Mouse (Mus musculus) layer of hippocampus, adult 8-10 months (tissue): ENCODE data around the gene Chst3. TPM values are rescaled to one million over a fixed set of nuclear protein-coding genes. Genes with fewer than 3 reads are reported as not detected.
A peak's percentile ranks its signal among the peaks of the same experiment; 100 is the strongest.
"Not testable (repeated sequence)": the region's sequence is repeated elsewhere in the genome, so short reads cannot be mapped to it uniquely, and the experiment has no call there.

Experiments used
- DNase-seq, 2 experiments: peaks; one replicate each; pipeline ENCODE4 v3.0.0; 2022; ENCODE audit warnings: low spot score in 2 of 2
- microRNA-seq, 2 experiments: library from miRNA; unstranded; fragments of <30 nt; microRNA quantifications; one replicate each; pipeline ENCODE4 v1.2.0; 2022
- total RNA-seq, 4 experiments: library from RNA; stranded (reverse); gene quantifications; 2 replicates each; pipeline ENCODE4 v1.2.4; 2022

Gene Chst3
- total RNA-seq, 4 experiments from 2014 or later = 1.3 to 2.5 (median 1.8) TPM

- not testable (repeated sequence) for DNase-seq
These were observed 56.7 kb downstream of the Chst3 start for GRCm38 (mm10) chr10:60162184-60162972.

DNA sequence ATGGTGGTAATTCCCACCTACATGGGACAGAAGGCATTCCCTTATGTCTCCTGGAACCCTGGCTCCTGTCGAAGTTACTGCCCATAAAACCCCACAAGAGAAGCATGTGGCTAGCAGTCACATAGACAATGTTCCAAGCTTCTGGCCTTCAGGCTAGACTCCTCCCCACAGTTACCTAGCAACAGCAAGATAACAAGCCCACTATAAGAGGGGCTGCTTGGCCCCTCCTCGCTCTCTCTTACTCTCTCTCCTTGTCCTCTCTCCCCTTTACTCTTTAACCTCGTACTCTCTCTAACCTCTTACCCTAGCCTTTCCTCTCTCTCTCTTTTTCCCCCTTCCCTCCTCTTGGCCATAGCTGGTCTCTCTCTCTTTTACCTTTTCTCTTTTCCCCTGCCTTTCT is 57.7 kb downstream of the Chst3 start:
- DNase-seq = not testable (repeated sequence)

DNA sequence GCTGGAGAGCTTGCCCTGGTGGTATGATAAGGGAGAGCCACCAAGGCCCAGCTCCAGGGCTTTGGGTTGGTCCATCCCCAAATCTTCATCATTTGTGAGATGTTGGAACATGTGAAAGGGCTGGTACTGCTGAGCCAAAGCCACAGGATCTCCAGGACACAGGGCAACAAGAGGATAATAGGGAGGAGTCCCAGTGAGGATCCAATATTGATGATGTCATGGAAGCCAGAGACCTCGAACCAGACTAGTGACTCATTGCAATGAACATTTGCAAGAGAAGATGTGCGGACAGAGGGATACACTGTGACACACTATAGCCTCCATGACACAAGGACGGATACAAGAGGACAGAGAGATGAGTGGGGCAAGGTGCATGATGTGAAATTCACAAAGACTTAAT is 60.9 kb downstream of the Chst3 start:
- DNase-seq = no peak

GRCm38 (mm10) chr10:60156016-60156415 is 63.0 kb downstream of the Chst3 start:
- no peak for DNase-seq

DNA sequence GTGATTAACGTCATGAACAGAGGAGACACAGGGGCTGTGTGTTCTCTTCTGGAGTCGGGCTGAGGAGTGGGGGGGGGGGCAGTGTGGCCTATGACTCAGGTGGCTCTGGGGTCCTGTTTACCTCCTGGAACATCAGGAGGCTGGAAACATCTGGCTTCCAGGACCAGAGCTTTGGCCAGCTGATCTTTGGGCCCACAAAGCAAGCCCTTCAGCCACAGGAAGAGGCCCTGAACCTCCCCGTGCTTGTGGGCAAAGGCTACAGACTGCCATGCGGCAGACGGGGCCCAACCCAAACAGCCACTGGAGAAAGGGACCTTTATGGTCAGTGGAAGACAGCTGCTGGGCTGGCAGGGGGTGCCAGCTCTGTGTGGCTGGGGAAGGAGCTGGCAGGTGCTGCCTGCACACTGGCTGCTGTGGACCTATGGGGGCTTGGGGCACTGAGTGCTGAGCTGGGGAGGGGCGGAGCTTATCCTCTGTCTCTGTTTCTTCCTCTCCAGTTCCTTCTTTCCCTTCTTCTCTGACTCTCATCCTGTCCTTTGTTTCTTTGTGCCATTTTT is 67.9 kb downstream of the Chst3 start:
- no peak for DNase-seq

GRCm38 (mm10) chr10:60148087-60148486 is 71.0 kb downstream of the Chst3 start:
- DNase-seq = peak in 1 of 2 experiments; percentile 75

- DNase-seq = not testable (repeated sequence)
These were observed 71.5 kb downstream of the Chst3 start for GRCm38 (mm10) chr10:60147510-60148047.

GRCm38 (mm10) chr10:60141656-60142160 is 77.4 kb downstream of the Chst3 start:
- no peak for DNase-seq

DNA sequence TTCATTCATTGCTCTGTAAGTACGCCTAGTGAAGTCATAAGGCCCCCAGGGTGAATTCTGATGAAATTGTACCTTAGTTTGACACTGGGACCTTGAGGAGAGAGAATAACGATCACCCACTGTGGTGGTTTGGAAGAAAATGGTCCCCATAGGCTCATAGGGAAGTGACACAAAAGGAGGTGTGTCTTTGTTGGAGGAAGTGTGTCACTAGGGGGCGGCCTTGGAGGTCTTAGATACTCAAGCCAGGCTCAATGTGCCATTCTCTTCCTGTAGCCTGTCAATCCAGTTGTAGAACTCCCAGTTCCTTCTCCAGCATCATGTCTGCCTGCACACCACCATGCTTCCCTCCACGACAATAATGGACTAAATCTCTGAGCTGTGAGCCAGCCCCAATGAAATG is 78.3 kb downstream of the Chst3 start:
- DNase-seq = no peak

- DNase-seq = no peak
These were observed 80.4 kb downstream of the Chst3 start for GRCm38 (mm10) chr10:60138680-60139079.

- DNase-seq = no peak
These were observed 82.1 kb downstream of the Chst3 start for GRCm38 (mm10) chr10:60136935-60137334.

DNA sequence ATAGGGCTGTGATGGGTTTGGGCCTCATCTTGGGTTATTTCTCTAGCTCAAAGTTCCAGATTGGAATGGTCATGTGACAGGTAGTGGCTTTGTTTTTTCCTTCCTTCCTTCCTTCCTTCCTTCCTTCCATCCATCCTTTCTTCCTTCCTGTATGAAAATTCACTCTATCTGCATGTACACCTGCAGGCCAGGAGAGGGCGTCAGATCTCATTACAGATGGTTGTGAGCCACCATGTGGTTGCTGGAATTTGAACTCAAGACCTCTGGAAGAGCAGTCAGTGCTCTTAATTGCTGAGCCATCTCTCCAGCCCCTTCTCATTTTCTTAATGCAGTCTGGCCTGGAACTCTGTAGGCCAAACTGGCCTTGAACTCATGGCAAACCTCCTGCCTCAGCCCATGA is 83.0 kb downstream of the Chst3 start:
- not testable (repeated sequence) for DNase-seq

DNA sequence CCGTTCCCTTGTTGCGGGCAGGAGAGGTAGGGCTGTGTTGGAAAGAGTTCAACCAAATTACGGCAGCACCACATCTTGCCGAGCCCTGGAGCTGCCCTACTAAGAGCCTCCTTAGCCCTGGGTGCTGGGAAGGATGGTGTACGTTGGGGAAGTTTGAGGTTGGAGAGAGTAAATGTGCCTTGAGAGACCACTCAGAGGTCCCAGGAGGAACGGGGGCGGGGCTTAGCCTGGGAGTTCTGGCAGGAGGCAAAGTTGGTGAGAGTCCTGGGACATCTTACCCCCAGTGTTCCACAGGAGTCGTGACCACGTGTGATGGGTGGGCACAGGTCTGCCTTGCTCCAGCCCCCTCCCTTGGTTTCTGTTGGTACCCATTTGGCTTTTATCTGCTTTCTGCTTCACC is 84.9 kb downstream of the Chst3 start:
- no peak for DNase-seq

DNA sequence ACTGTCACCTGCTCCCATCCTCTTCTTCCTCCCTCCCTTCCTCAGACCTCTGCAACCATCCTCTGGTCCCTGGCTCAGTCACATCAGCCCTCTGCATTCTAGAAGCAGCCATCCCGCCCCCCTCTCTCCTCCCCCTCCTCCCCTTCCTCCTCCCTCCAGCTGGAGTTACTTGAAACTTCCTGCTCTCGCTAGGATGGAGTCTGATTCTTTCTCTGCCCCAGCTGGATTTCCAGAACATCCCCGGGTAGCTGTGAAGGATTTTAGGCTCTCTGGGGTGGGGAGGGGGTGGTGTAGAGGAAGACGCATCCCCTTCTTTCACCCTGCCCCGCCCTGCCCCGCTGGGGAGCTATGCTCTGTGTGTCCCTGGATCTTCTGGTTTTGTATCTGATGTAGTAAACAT is 85.6 kb downstream of the Chst3 start:
- DNase-seq = no peak

Small RNA genes within 50 kb of the gene (microRNA-seq; reads per million reads assigned to microRNA genes)
- gene Gm22117 = 0 reads per million in 2 experiments

Other genes with a start within 250 kb of the Chst3 start
- gene Ascc1, start 216.5 kb downstream of the Chst3 start, total RNA-seq = 10 to 100 TPM; 17.0 to 19.1 (median 17.7) TPM
- 10 to 100 TPM; 66.2 to 69.6 (median 67.9) TPM for gene Anapc16, start 216.1 kb downstream of the Chst3 start, total RNA-seq
- gene Spock2, start 113.0 kb downstream of the Chst3 start, total RNA-seq = 100 to 1,000 TPM; 467 to 536 (median 508) TPM
- 1,000 to 10,000 TPM; 1,389 to 1,663 (median 1,484) TPM for gene Psap, start 58.4 kb upstream of the Chst3 start, total RNA-seq
- gene Vsir, start 127.6 kb upstream of the Chst3 start, total RNA-seq = 10 to 100 TPM; 17.5 to 84.6 (median 50.1) TPM
- under 1 TPM in 2 of 4 experiments, not detected in 2; 0.45 to 0.55 TPM for gene Gm17455, start 180.5 kb upstream of the Chst3 start, total RNA-seq